Mouse (Mus musculus): ENCODE measurements around the gene Erg.

DNA sequence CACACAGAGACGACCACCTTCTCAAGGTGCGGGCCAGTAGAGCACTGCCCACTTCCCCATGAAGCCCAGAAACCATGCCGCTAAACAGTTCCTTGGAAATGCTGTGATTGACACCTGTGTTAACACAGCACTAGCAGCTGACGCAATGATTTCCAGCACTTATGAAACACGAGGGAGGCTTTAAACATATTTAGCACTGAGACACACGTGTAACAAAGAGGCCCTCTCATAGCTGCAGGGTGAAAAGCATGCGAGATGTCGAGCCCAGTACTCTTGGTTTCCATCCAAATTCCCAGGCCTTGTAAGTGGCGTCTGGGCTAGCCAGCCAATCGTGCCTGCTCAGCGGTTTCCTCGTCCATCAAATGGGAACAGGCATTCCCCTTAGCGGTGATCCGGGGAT is 178.3 kb downstream of the Erg start:
- TF ChIP-seq CTCF (conservative IDR thresholded peaks at IDR 0.05 in 1 of 2, IDR thresholded peaks at IDR 0.05 in 1 of 2; ENCODE audit: low read depth in 2 of 2, low read length in 2 of 2) (no peak), NRF1 (IDR thresholded peaks at IDR 0.05; ENCODE audit: low read depth, low read length) (no peak)
